Mouse (Mus musculus): ENCODE data around the gene Ms4a15. TPM values are rescaled to one million over a fixed set of nuclear protein-coding genes. Genes with fewer than 3 reads are reported as not detected.

Ms4a15 gene
- polyA plus RNA-seq, 2 experiments, result not detected

GRCm38 (mm10) chr19:10943955-10944354, 49.1 kb downstream of the Ms4a15 start:
- DNase-seq (ENCODE audit: low read depth in 3 of 3, low spot score in 3 of 3) (no peak), ATAC-seq (ENCODE audit: insufficient read depth) (no peak)
- Histone ChIP-seq H3K27me3 (ENCODE audit: control insufficient read depth, insufficient read depth, low read length) (no peaks in the 10 kb centered on the region), H3K4me1 (replicated peaks; ENCODE audit: control insufficient read depth in 2 of 2, insufficient read depth in 2 of 2, low read length in 1 of 2) (peaks cover 0 to 9% of the 10 kb centered on the region in 2 experiments; a peak in 2 of 4 replicates), H3K4me2 (ENCODE audit: low read depth) (no peak overlapping the region), H3K9ac (replicated peaks) (no peak overlapping the region), H3K27ac (no peak overlapping the region), H3K9me3 (ENCODE audit: control insufficient read depth, low read length) (no peaks in the 10 kb centered on the region), H3K4me3 (ENCODE audit: insufficient read depth in 1 of 2, low read depth in 2 of 2, low read length in 2 of 2) (no peak overlapping the region), H3K36me3 (replicated peaks; ENCODE audit: control insufficient read depth, insufficient read depth, low read depth) (peaks cover 11% of the 10 kb centered on the region)
- 54% methylated on average over 3 of the region's 3 CpGs for WGBS (ENCODE audit: insufficient replicate concordance)
- TF ChIP-seq CTCF (IDR thresholded peaks at IDR 0.05; ENCODE audit: low read depth) (no peak), EP300 (IDR thresholded peaks at IDR 0.05; ENCODE audit: low read depth) (no peak)

- Histone ChIP-seq H3K4me2 (ENCODE audit: low read depth) (peak overlapping the region; percentile 59), H3K4me3 (ENCODE audit: insufficient read depth in 1 of 2, low read depth in 2 of 2, low read length in 2 of 2) (peak overlapping the region; percentile 1 to 9; a peak in 3 of 4 replicates), H3K27me3 (ENCODE audit: control insufficient read depth, insufficient read depth, low read length) (no peaks in the 10 kb centered on the region), H3K9me3 (ENCODE audit: control insufficient read depth, low read length) (no peaks in the 10 kb centered on the region), H3K4me1 (replicated peaks; ENCODE audit: control insufficient read depth in 2 of 2, insufficient read depth in 2 of 2, low read length in 1 of 2) (peaks cover 0 to 18% of the 10 kb centered on the region in 2 experiments), H3K27ac (no peak overlapping the region), H3K9ac (replicated peaks) (0 out of 2 replicates have a peak overlapping the region, but pooled peaks have one; percentile 1), H3K36me3 (replicated peaks; ENCODE audit: control insufficient read depth, insufficient read depth, low read depth) (peaks cover 11% of the 10 kb centered on the region)
- DNase-seq (ENCODE audit: low read depth in 3 of 3, low spot score in 3 of 3), result no peak
- 12% methylated on average over 40 of the region's 40 CpGs for WGBS (ENCODE audit: insufficient replicate concordance)
- ATAC-seq (ENCODE audit: insufficient read depth), result peak; percentile 22; the same call in 1 of the 2 replicates
- no peak for TF ChIP-seq EP300 (IDR thresholded peaks at IDR 0.05; ENCODE audit: low read depth)
Observed at GRCm38 (mm10) chr19:10940801-10941457, 52.1 kb downstream of the Ms4a15 start.

GRCm38 (mm10) chr19:10940097-10940800, 52.8 kb downstream of the Ms4a15 start:
- Histone ChIP-seq H3K9me3 (ENCODE audit: control insufficient read depth, low read length) (no peaks in the 10 kb centered on the region), H3K4me1 (replicated peaks; ENCODE audit: control insufficient read depth in 2 of 2, insufficient read depth in 2 of 2, low read length in 1 of 2) (peaks cover 0 to 18% of the 10 kb centered on the region in 2 experiments), H3K9ac (replicated peaks) (0 out of 2 replicates have a peak overlapping the region, but pooled peaks have one; percentile 1), H3K27me3 (ENCODE audit: control insufficient read depth, insufficient read depth, low read length) (no peaks in the 10 kb centered on the region), H3K27ac (no peak overlapping the region), H3K4me2 (ENCODE audit: low read depth) (peak overlapping the region; percentile 59), H3K4me3 (ENCODE audit: insufficient read depth in 1 of 2, low read depth in 2 of 2, low read length in 2 of 2) (peak overlapping the region; percentile 1 to 9; a peak in 3 of 4 replicates), H3K36me3 (replicated peaks; ENCODE audit: control insufficient read depth, insufficient read depth, low read depth) (peaks cover 11% of the 10 kb centered on the region)
- peak; percentile 67; the same call in 1 of the 2 replicates for ATAC-seq (ENCODE audit: insufficient read depth)
- WGBS (ENCODE audit: insufficient replicate concordance), result 17% methylated on average over 37 of the region's 37 CpGs
- peak; percentile 42 to 49 (median 42) for DNase-seq (ENCODE audit: low read depth in 3 of 3, low spot score in 3 of 3)
- TF ChIP-seq CTCF (IDR thresholded peaks at IDR 0.05; ENCODE audit: low read depth) (peak; percentile 94), EP300 (IDR thresholded peaks at IDR 0.05; ENCODE audit: low read depth) (no peak)

- WGBS (ENCODE audit: insufficient replicate concordance), result 15% methylated on average over 3 of the region's 3 CpGs
- Histone ChIP-seq H3K4me1 (replicated peaks; ENCODE audit: control insufficient read depth in 2 of 2, insufficient read depth in 2 of 2, low read length in 1 of 2) (peaks cover 0 to 19% of the 10 kb centered on the region in 2 experiments), H3K27me3 (ENCODE audit: control insufficient read depth, insufficient read depth, low read length) (no peaks in the 10 kb centered on the region), H3K36me3 (replicated peaks; ENCODE audit: control insufficient read depth, insufficient read depth, low read depth) (peaks cover 3% of the 10 kb centered on the region; the same call in 1 of the 2 replicates), H3K9me3 (ENCODE audit: control insufficient read depth, low read length) (no peaks in the 10 kb centered on the region), H3K4me3 (ENCODE audit: insufficient read depth in 1 of 2, low read depth in 2 of 2, low read length in 2 of 2) (no peak overlapping the region), H3K4me2 (ENCODE audit: low read depth) (no peak overlapping the region), H3K27ac (no peak overlapping the region), H3K9ac (replicated peaks) (no peak overlapping the region)
- TF ChIP-seq EP300 (IDR thresholded peaks at IDR 0.05; ENCODE audit: low read depth) (no peak), CTCF (IDR thresholded peaks at IDR 0.05; ENCODE audit: low read depth) (no peak)
- DNase-seq (ENCODE audit: low read depth in 3 of 3, low spot score in 3 of 3) (no peak), ATAC-seq (ENCODE audit: insufficient read depth) (no peak)
Observed at GRCm38 (mm10) chr19:10938771-10939170, 54.3 kb downstream of the Ms4a15 start.

GRCm38 (mm10) chr19:10937110-10937563, 55.9 kb downstream of the Ms4a15 start, which contains the start of gene Ptgdr2:
Gene Ptgdr2, plus strand, starts transcription at chr19:10937160.
- peak in 1 of 3 experiments; percentile 37 for DNase-seq (ENCODE audit: low read depth in 3 of 3, low spot score in 3 of 3)
- WGBS (ENCODE audit: insufficient replicate concordance), result 8% methylated on average over 5 of the region's 5 CpGs
- ATAC-seq (ENCODE audit: insufficient read depth), result peak; percentile 82
- H3K4me3 ChIP-seq (ENCODE audit: insufficient read depth in 1 of 2, low read depth in 2 of 2, low read length in 2 of 2), result no peak within 1 kb of the TSS
- H3K9me3 ChIP-seq (ENCODE audit: control insufficient read depth, low read length), result no peaks in the 10 kb centered on the region
- H3K4me1 ChIP-seq (replicated peaks; ENCODE audit: control insufficient read depth in 2 of 2, insufficient read depth in 2 of 2, low read length in 1 of 2), result peaks cover 0 to 19% of the 10 kb centered on the region in 2 experiments
- no peak within 1 kb of the TSS for H3K9ac ChIP-seq (replicated peaks)
- H3K4me2 ChIP-seq (ENCODE audit: low read depth), result no peak within 1 kb of the TSS
- H3K27ac ChIP-seq, result no peak within 1 kb of the TSS
- no peaks in the 10 kb centered on the region for H3K36me3 ChIP-seq (replicated peaks; ENCODE audit: control insufficient read depth, insufficient read depth, low read depth)
- TF ChIP-seq EP300 (IDR thresholded peaks at IDR 0.05; ENCODE audit: low read depth) (no peak; the same call in 1 of the 2 replicates), CTCF (IDR thresholded peaks at IDR 0.05; ENCODE audit: low read depth) (no peak)
- no peaks in the 10 kb centered on the region for H3K27me3 ChIP-seq (ENCODE audit: control insufficient read depth, insufficient read depth, low read length)

All from liver, embryonic 14.5 days (tissue).